Mouse (Mus musculus): Measurements from ENCODE around the gene Lexm. TPM values are rescaled to one million over a fixed set of nuclear protein-coding genes. Genes with fewer than 3 reads are reported as not detected.

Gene Lexm
- polyA plus RNA-seq, 1 experiment from 2014 or later, result not detected

- H3K9me3 ChIP-seq (replicated peaks), result no peaks in the 10 kb centered on the region
- peaks cover 34% of the 10 kb centered on the region for H3K4me1 ChIP-seq (replicated peaks)
- H3K27ac ChIP-seq, result no peak overlapping the region
- H3K36me3 ChIP-seq, result peaks cover 1% of the 10 kb centered on the region; the same call in 1 of the 2 replicates
- peak overlapping the region; percentile 95 for H3K4me2 ChIP-seq
- ATAC-seq (replicated peaks; ENCODE audit: insufficient number of reproducible peaks, insufficient read depth, low FRiP score, low read depth), result no peak
- no peaks in the 10 kb centered on the region for H3K27me3 ChIP-seq
- WGBS, result 33% methylated on average over 13 of the region's 13 CpGs
- peak overlapping the region; percentile 78 for H3K4me3 ChIP-seq
- no peak overlapping the region for H3K9ac ChIP-seq
Observed at GRCm38 (mm10) chr4:106559343-106560212, 57.5 kb downstream of the Lexm start.

- Histone ChIP-seq H3K4me3 (no peak overlapping the region), H3K4me2 (no peak overlapping the region), H3K27me3 (no peaks in the 10 kb centered on the region), H3K4me1 (replicated peaks) (peaks cover 26% of the 10 kb centered on the region), H3K9ac (no peak overlapping the region), H3K27ac (no peak overlapping the region), H3K36me3 (no peaks in the 10 kb centered on the region), H3K9me3 (replicated peaks) (no peaks in the 10 kb centered on the region)
- WGBS, result no CpG with 5 or more reads among the region's 1 CpGs
- ATAC-seq (replicated peaks; ENCODE audit: insufficient number of reproducible peaks, insufficient read depth, low FRiP score, low read depth), result no peak
Observed at GRCm38 (mm10) chr4:106557978-106558377, 59.1 kb downstream of the Lexm start.

GRCm38 (mm10) chr4:106557262-106557661, 59.8 kb downstream of the Lexm start:
- H3K27me3 ChIP-seq, result no peaks in the 10 kb centered on the region
- no peaks in the 10 kb centered on the region for H3K9me3 ChIP-seq (replicated peaks)
- H3K27ac ChIP-seq, result no peak overlapping the region
- no peak overlapping the region for H3K4me2 ChIP-seq
- WGBS, result 80% methylated on average over 5 of the region's 5 CpGs
- no peak overlapping the region for H3K9ac ChIP-seq
- H3K4me3 ChIP-seq, result no peak overlapping the region
- peaks cover 19% of the 10 kb centered on the region for H3K4me1 ChIP-seq (replicated peaks)
- no peaks in the 10 kb centered on the region for H3K36me3 ChIP-seq
- ATAC-seq (replicated peaks; ENCODE audit: insufficient number of reproducible peaks, insufficient read depth, low FRiP score, low read depth), result no peak

- Histone ChIP-seq H3K4me1 (replicated peaks) (peaks cover 10% of the 10 kb centered on the region), H3K9ac (no peak overlapping the region), H3K27ac (no peak overlapping the region), H3K9me3 (replicated peaks) (no peaks in the 10 kb centered on the region), H3K4me3 (no peak overlapping the region), H3K36me3 (no peaks in the 10 kb centered on the region), H3K4me2 (no peak overlapping the region), H3K27me3 (no peaks in the 10 kb centered on the region)
- 46% methylated on average over 8 of the region's 8 CpGs for WGBS
- no peak for ATAC-seq (replicated peaks; ENCODE audit: insufficient number of reproducible peaks, insufficient read depth, low FRiP score, low read depth)
Observed at GRCm38 (mm10) chr4:106550516-106551166, 66.4 kb downstream of the Lexm start.

- WGBS, result 62% methylated on average over 3 of the region's 3 CpGs
- no peak overlapping the region for H3K4me2 ChIP-seq
- no peaks in the 10 kb centered on the region for H3K36me3 ChIP-seq
- no peak overlapping the region for H3K4me3 ChIP-seq
- no peak for ATAC-seq (replicated peaks; ENCODE audit: insufficient number of reproducible peaks, insufficient read depth, low FRiP score, low read depth)
- no peak overlapping the region for H3K9ac ChIP-seq
- H3K27ac ChIP-seq, result no peak overlapping the region
- H3K9me3 ChIP-seq (replicated peaks), result no peaks in the 10 kb centered on the region
- H3K4me1 ChIP-seq (replicated peaks), result peaks cover 13% of the 10 kb centered on the region
- 0 out of 2 replicates have a peak, but pooled peaks cover 3% of the 10 kb centered on the region for H3K27me3 ChIP-seq
Observed at GRCm38 (mm10) chr4:106548113-106548512, 68.9 kb downstream of the Lexm start.

- WGBS, result 65% methylated on average over 1 of the region's 1 CpGs
- Histone ChIP-seq H3K36me3 (no peaks in the 10 kb centered on the region), H3K4me1 (replicated peaks) (peaks cover 13% of the 10 kb centered on the region), H3K9ac (no peak overlapping the region), H3K27ac (no peak overlapping the region), H3K4me2 (no peak overlapping the region), H3K9me3 (replicated peaks) (no peaks in the 10 kb centered on the region), H3K4me3 (no peak overlapping the region), H3K27me3 (0 out of 2 replicates have a peak, but pooled peaks cover 3% of the 10 kb centered on the region)
- no peak for ATAC-seq (replicated peaks; ENCODE audit: insufficient number of reproducible peaks, insufficient read depth, low FRiP score, low read depth)
Observed at GRCm38 (mm10) chr4:106546896-106547295, 70.1 kb downstream of the Lexm start.

GRCm38 (mm10) chr4:106545817-106546373, 71.1 kb downstream of the Lexm start:
- H3K9me3 ChIP-seq (replicated peaks), result no peaks in the 10 kb centered on the region
- no peak overlapping the region for H3K9ac ChIP-seq
- no peak overlapping the region for H3K4me3 ChIP-seq
- WGBS, result 23% methylated on average over 8 of the region's 8 CpGs
- no peak overlapping the region for H3K27ac ChIP-seq
- ATAC-seq (replicated peaks; ENCODE audit: insufficient number of reproducible peaks, insufficient read depth, low FRiP score, low read depth), result peak; percentile 56
- H3K4me2 ChIP-seq, result no peak overlapping the region; the same call in 1 of the 2 replicates
- H3K27me3 ChIP-seq, result 0 out of 2 replicates have a peak, but pooled peaks cover 3% of the 10 kb centered on the region
- no peaks in the 10 kb centered on the region for H3K36me3 ChIP-seq
- peaks cover 13% of the 10 kb centered on the region for H3K4me1 ChIP-seq (replicated peaks)

GRCm38 (mm10) chr4:106542211-106542610, 74.8 kb downstream of the Lexm start:
- no peak overlapping the region for H3K27ac ChIP-seq
- H3K4me3 ChIP-seq, result no peak overlapping the region
- no peak for ATAC-seq (replicated peaks; ENCODE audit: insufficient number of reproducible peaks, insufficient read depth, low FRiP score, low read depth)
- H3K4me1 ChIP-seq (replicated peaks), result peaks cover 10% of the 10 kb centered on the region
- 79% methylated on average over 2 of the region's 2 CpGs for WGBS
- H3K9me3 ChIP-seq (replicated peaks), result no peaks in the 10 kb centered on the region
- no peak overlapping the region for H3K9ac ChIP-seq
- no peaks in the 10 kb centered on the region for H3K36me3 ChIP-seq
- peaks cover 10% of the 10 kb centered on the region; the same call in 1 of the 2 replicates for H3K27me3 ChIP-seq
- H3K4me2 ChIP-seq, result no peak overlapping the region

- Histone ChIP-seq H3K4me3 (no peak overlapping the region), H3K36me3 (no peaks in the 10 kb centered on the region), H3K27me3 (peaks cover 10% of the 10 kb centered on the region; the same call in 1 of the 2 replicates), H3K9me3 (replicated peaks) (no peaks in the 10 kb centered on the region), H3K9ac (no peak overlapping the region), H3K4me2 (no peak overlapping the region), H3K27ac (no peak overlapping the region), H3K4me1 (replicated peaks) (peaks cover 10% of the 10 kb centered on the region)
- ATAC-seq (replicated peaks; ENCODE audit: insufficient number of reproducible peaks, insufficient read depth, low FRiP score, low read depth), result no peak
- 57% methylated on average over 3 of the region's 3 CpGs for WGBS
Observed at GRCm38 (mm10) chr4:106541491-106541890, 75.5 kb downstream of the Lexm start.
